9 mouse cellular contexts compared by ENCODE assay signal in genomic region chr11:78887102-78887971, GRCm38 (mm10). TPM values are rescaled to one million over a fixed set of nuclear protein-coding genes. Genes with fewer than 3 reads are reported as not detected.
DNase-seq lines count a peak whose midpoint lies in the region; ATAC-seq lines count a peak whose summit lies in the region.
"Had no signal": no experiment of that assay in that cellular context is flagged by ENCODE, and none has a peak within 500 bp of the region (broad histone marks: within the 10 kb centered on the region; RNA-seq: fewer than 3 reads in every experiment).

No protein-coding gene starts in this region.

- no peaks in the 10 kb centered on the region for H3K27me3 ChIP-seq in hindbrain, embryonic 12.5 days

- H3K79me2 ChIP-seq in macrophage (ENCODE audit: inconsistent target) = no peaks in the 10 kb centered on the region

- DNase-seq in adrenal gland, adult (ENCODE audit: inconsistent age in 2 of 2, low spot score in 1 of 2) = peak; percentile 86 to 92
- DNase-seq in cerebellum, postnatal 14 days = peak; percentile 86 to 89
- DNase-seq in frontal cortex, postnatal 25 days (ENCODE audit: low spot score in 2 of 2) = peak; percentile 57 to 72
- peak; percentile 60 to 71 for DNase-seq in layer of hippocampus, postnatal 25 days (ENCODE audit: extremely low spot score in 1 of 2, low spot score in 1 of 2)
- DNase-seq in retina, postnatal 1 day = peak; percentile 80
- DNase-seq in urinary bladder, postnatal 4 days (ENCODE audit: low spot score in 2 of 2) = peak; percentile 55 to 70

- H3K4me1 ChIP-seq in hindbrain, embryonic 12.5 days = peaks cover 17% of the 10 kb centered on the region

- no peak overlapping the region for H3K4me3 ChIP-seq in hindbrain, embryonic 12.5 days
- H3K4me3 ChIP-seq in macrophage (ENCODE audit: inconsistent target) = no peak overlapping the region
- H3K4me3 ChIP-seq: erythroblast, embryonic 14.5 days had no signal

- H3K9me3 ChIP-seq in hindbrain, embryonic 12.5 days (replicated peaks) = no peaks in the 10 kb centered on the region

- H3K36me3 ChIP-seq in hindbrain, embryonic 12.5 days = no peaks in the 10 kb centered on the region
- no peaks in the 10 kb centered on the region for H3K36me3 ChIP-seq in macrophage (ENCODE audit: inconsistent target)

- H3K27ac ChIP-seq in hindbrain, embryonic 12.5 days = peak overlapping the region; percentile 82
- peak overlapping the region; percentile 28 for H3K27ac ChIP-seq in macrophage

- H3K9ac ChIP-seq in hindbrain, embryonic 12.5 days = peak overlapping the region; percentile 20; the same call in 1 of the 2 replicates

- peak overlapping the region; percentile 8; the same call in 1 of the 2 replicates for H3K4me2 ChIP-seq in hindbrain, embryonic 12.5 days (replicated peaks)

- 22% methylated on average over 9 of the region's 9 CpGs for WGBS in hindbrain, embryonic 12.5 days
- WGBS in macrophage (ENCODE audit: missing documents) = 42% methylated on average over 9 of the region's 9 CpGs

- peak; percentile 80 for ATAC-seq in hindbrain, embryonic 12.5 days (ENCODE audit: low FRiP score)

RNA-seq across cellular contexts. Expression of gene Nos2, which starts 33.2 kb away (rescaled TPM):
- polyA plus RNA-seq in hindbrain, embryonic 12.5 days (2016; fragmentation: Nextera tagmentation; extraction: Ambion mirVana) = 1.4 and 1.7 TPM in 2 replicates
- total RNA-seq in layer of hippocampus, postnatal 25 days (2021) = under 1 TPM; 0.31 to 0.54 TPM
- 100 to 1,000 TPM in 1 of 26 experiments, 10 to 100 TPM in 11, 1 to 10 TPM in 5, under 1 TPM in 4, not detected in 5; 0.18 to 158 (median 12.4) TPM for total RNA-seq in macrophage (2018; cell fraction: chromatin; rRNA removed)
- total RNA-seq in macrophage (2018; cell fraction: cytosol; rRNA removed) = 10 to 100 TPM in 9 of 26 experiments, 1 to 10 TPM in 7, under 1 TPM in 9, not detected in 1; 0.03 to 49.0 (median 8.3) TPM
- total RNA-seq in macrophage (2018; cell fraction: nucleus; rRNA removed) = 10 to 100 TPM in 15 of 26 experiments, 1 to 10 TPM in 3, under 1 TPM in 8; 0.20 to 82.6 (median 11.1) TPM
- polyA plus RNA-seq in macrophage (2018) = 0.42 to 1.6 TPM (median 0.49 TPM) in 3 replicates
- polyA plus RNA-seq: erythroblast, embryonic 14.5 days had no signal
